Mouse (Mus musculus): ENCODE results near the gene Gars. TPM values are rescaled to one million over a fixed set of nuclear protein-coding genes. Genes with fewer than 3 reads are reported as not detected.

The Gars gene
- polyA plus RNA-seq, 1 experiment = 44.7 TPM

GRCm38 (mm10) chr6:55082261-55083051 is 44.6 kb downstream of the Gars start:
- WGBS = 74% methylated on average over 7 of the region's 7 CpGs

GRCm38 (mm10) chr6:55087355-55087754 is 49.5 kb downstream of the Gars start:
- DNase-seq (ENCODE audit: low read depth, low spot score) = no peak
- WGBS = 51% methylated on average over 4 of the region's 4 CpGs

More at GRCm38 (mm10) chr6:55082261-55083051, 44.6 kb downstream of the Gars start:
- DNase-seq (ENCODE audit: low read depth, low spot score) = no peak

- DNase-seq (ENCODE audit: low read depth, low spot score) = no peak
- WGBS = 31% methylated on average over 4 of the region's 4 CpGs
Measured at GRCm38 (mm10) chr6:55090639-55091038, 52.8 kb downstream of the Gars start.

GRCm38 (mm10) chr6:55091396-55091795 is 53.6 kb downstream of the Gars start:
- WGBS = 85% methylated on average over 9 of the region's 9 CpGs
- no peak for DNase-seq (ENCODE audit: low read depth, low spot score)

- no peak for DNase-seq (ENCODE audit: low read depth, low spot score)
- 49% methylated on average over 6 of the region's 6 CpGs for WGBS
Measured at GRCm38 (mm10) chr6:55093431-55094146, 55.8 kb downstream of the Gars start.

- 57% methylated on average over 5 of the region's 5 CpGs for WGBS
- no peak for DNase-seq (ENCODE audit: low read depth, low spot score)
Measured at GRCm38 (mm10) chr6:55098030-55098429, 60.2 kb downstream of the Gars start.

- no peak for DNase-seq (ENCODE audit: low read depth, low spot score)
- WGBS = 56% methylated on average over 5 of the region's 5 CpGs
Measured at GRCm38 (mm10) chr6:55098603-55099002, 60.8 kb downstream of the Gars start.

- no peak for DNase-seq (ENCODE audit: low read depth, low spot score)
- 11% methylated on average over 7 of the region's 7 CpGs for WGBS
Measured at GRCm38 (mm10) chr6:55108358-55108757, 70.6 kb downstream of the Gars start.

GRCm38 (mm10) chr6:55117325-55118109 is 79.7 kb downstream of the Gars start:
- WGBS = 2% methylated on average over 68 of the region's 68 CpGs

GRCm38 (mm10) chr6:55123056-55123455 is 85.2 kb downstream of the Gars start:
- whole genome bisulfite sequencing = 22% methylated on average over 4 of the region's 4 CpGs
- DNase-seq (ENCODE audit: low read depth, low spot score) = no peak

More at GRCm38 (mm10) chr6:55117325-55118109, 79.7 kb downstream of the Gars start:
- DNase-seq (ENCODE audit: low read depth, low spot score) = no peak

- WGBS = 73% methylated on average over 5 of the region's 5 CpGs
Measured at GRCm38 (mm10) chr6:55126576-55126975, 88.8 kb downstream of the Gars start.

GRCm38 (mm10) chr6:55128391-55128790 is 90.6 kb downstream of the Gars start:
- DNase-seq (ENCODE audit: low read depth, low spot score) = no peak

More at GRCm38 (mm10) chr6:55126576-55126975, 88.8 kb downstream of the Gars start:
- DNase-seq (ENCODE audit: low read depth, low spot score) = no peak

Other genes with a start within 250 kb of the Gars start
- 7.1 and 8.3 TPM in 2 replicates for gene Znrf2, start 221.1 kb upstream of the Gars start, polyA plus RNA-seq (2012; rRNA removed)
- gene Nod1, start 65.4 kb upstream of the Gars start, polyA plus RNA-seq (2012; rRNA removed) = 10.2 and 12.9 TPM in 2 replicates
- 1.7 and 2.9 TPM in 2 replicates for gene Ggct, start 45.1 kb upstream of the Gars start, polyA plus RNA-seq (2012; rRNA removed)
- 0.48 and 0.81 TPM in 2 replicates for gene Crhr2, start 95.0 kb downstream of the Gars start, polyA plus RNA-seq (2012; rRNA removed)
- 0.14 and 0.34 TPM in 2 replicates for gene Inmt, start 137.0 kb downstream of the Gars start, polyA plus RNA-seq (2012; rRNA removed)
- gene Mindy4, start 165.4 kb downstream of the Gars start, polyA plus RNA-seq (2012; rRNA removed) = 1.7 and 2.7 TPM in 2 replicates

Measured in large intestine, adult 2 months (tissue).